Comparison of ENCODE assay signal across 8 mouse cellular contexts in genomic region chr14:51090077-51090781, GRCm38 (mm10). TPM values are rescaled to one million over a fixed set of nuclear protein-coding genes. Genes with fewer than 3 reads are reported as not detected.
A peak's percentile ranks its signal among the peaks of the same experiment; 100 is the strongest.
DNase-seq lines count a peak whose midpoint lies in the region; ATAC-seq lines count a peak whose summit lies in the region.

No protein-coding gene starts in this region.

- H3K4me2 ChIP-seq in embryonic facial prominence, embryonic 11.5 days (ENCODE audit: low read depth, low read length): peak overlapping the region; percentile 70
- peak overlapping the region; percentile 74 for H3K4me2 ChIP-seq in limb, embryonic 13.5 days (replicated peaks)
- peak overlapping the region; percentile 69 for H3K4me2 ChIP-seq in midbrain, embryonic 15.5 days

- H3K27ac ChIP-seq in embryonic facial prominence, embryonic 11.5 days (replicated peaks; ENCODE audit: low read depth, low read length): peak overlapping the region; percentile 71
- H3K27ac ChIP-seq in limb, embryonic 13.5 days: peak overlapping the region; percentile 92
- peak overlapping the region; percentile 77 for H3K27ac ChIP-seq in midbrain, embryonic 15.5 days

- no peaks in the 10 kb centered on the region for H3K4me1 ChIP-seq in embryonic facial prominence, embryonic 11.5 days (ENCODE audit: control insufficient read depth, insufficient read depth, low read length)
- H3K4me1 ChIP-seq in limb, embryonic 13.5 days: peaks cover 13% of the 10 kb centered on the region; the same call in 1 of the 2 replicates
- H3K4me1 ChIP-seq in midbrain, embryonic 15.5 days: peaks cover 14% of the 10 kb centered on the region; the same call in 1 of the 2 replicates

- H3K27me3 ChIP-seq in embryonic facial prominence, embryonic 11.5 days (ENCODE audit: control insufficient read depth, insufficient read depth, low read length): no peaks in the 10 kb centered on the region
- no peaks in the 10 kb centered on the region for H3K27me3 ChIP-seq in limb, embryonic 13.5 days
- H3K27me3 ChIP-seq in midbrain, embryonic 15.5 days (replicated peaks): peaks cover 3% of the 10 kb centered on the region; the same call in 1 of the 2 replicates

- H3K4me3 ChIP-seq in embryonic facial prominence, embryonic 11.5 days (ENCODE audit: low read depth, low read length): peak overlapping the region; percentile 64
- peak overlapping the region; percentile 70 for H3K4me3 ChIP-seq in limb, embryonic 13.5 days
- peak overlapping the region; percentile 73 for H3K4me3 ChIP-seq in midbrain, embryonic 15.5 days

- peak; percentile 32 for ATAC-seq in embryonic facial prominence, embryonic 11.5 days (replicated peaks; ENCODE audit: insufficient number of reproducible peaks, low FRiP score, low TSS enrichment, low read depth)
- peak; percentile 55; the same call in 1 of the 2 replicates for ATAC-seq in limb, embryonic 13.5 days (ENCODE audit: low FRiP score, low read depth)
- ATAC-seq in midbrain, embryonic 15.5 days (replicated peaks): peak; percentile 57

- DNase-seq in 3134 (ENCODE audit: extremely low read depth, insufficient read length, low spot score): peak; percentile 69
- DNase-seq in adrenal gland, postnatal 14 days: peak; percentile 87
- peak; percentile 91 for DNase-seq in embryonic facial prominence, embryonic 11.5 days (ENCODE audit: low spot score)
- DNase-seq in heart, adult 18-20 months: peak; percentile 86 to 94
- DNase-seq in kidney, adult 8-10 months: peak; percentile 81 to 91
- DNase-seq in spleen, postnatal 10 days (ENCODE audit: low spot score in 2 of 2): peak; percentile 83 to 84

- no peaks in the 10 kb centered on the region for H3K36me3 ChIP-seq in embryonic facial prominence, embryonic 11.5 days (replicated peaks; ENCODE audit: control insufficient read depth, insufficient read depth, low read depth, low read length)
- no peaks in the 10 kb centered on the region for H3K36me3 ChIP-seq in limb, embryonic 13.5 days
- H3K36me3 ChIP-seq in midbrain, embryonic 15.5 days (replicated peaks): no peaks in the 10 kb centered on the region

- under 1% methylated on average over 27 of the region's 27 CpGs for WGBS in embryonic facial prominence, embryonic 11.5 days
- under 1% methylated on average over 27 of the region's 27 CpGs for WGBS in limb, embryonic 13.5 days
- WGBS in midbrain, embryonic 15.5 days: under 1% methylated on average over 27 of the region's 27 CpGs

- peak overlapping the region; percentile 58 for H3K9ac ChIP-seq in embryonic facial prominence, embryonic 11.5 days (replicated peaks; ENCODE audit: low read length)
- H3K9ac ChIP-seq in limb, embryonic 13.5 days: peak overlapping the region; percentile 70
- H3K9ac ChIP-seq in midbrain, embryonic 15.5 days: peak overlapping the region; percentile 67

- H3K9me3 ChIP-seq in embryonic facial prominence, embryonic 11.5 days (replicated peaks; ENCODE audit: control insufficient read depth, low read length): no peaks in the 10 kb centered on the region
- H3K9me3 ChIP-seq in limb, embryonic 13.5 days: no peaks in the 10 kb centered on the region
- H3K9me3 ChIP-seq in midbrain, embryonic 15.5 days: no peaks in the 10 kb centered on the region

RNA-seq across cellular contexts. Expression of gene Rnase4, which starts 0.6 kb away (rescaled TPM):
- total RNA-seq in adrenal gland, postnatal 14 days (2021): 56.5 and 131 TPM in 2 replicates
- polyA plus RNA-seq in embryonic facial prominence, embryonic 11.5 days (2014; fragmentation: Nextera tagmentation; extraction: Ambion mirVana): 14.4 and 14.7 TPM in 2 replicates
- total RNA-seq in heart, adult 18-20 months (2021): 10 to 100 TPM; 43.0 to 46.9 TPM
- 30.2 and 31.4 TPM in 2 replicates for polyA plus RNA-seq in limb, embryonic 13.5 days (2015; fragmentation: Nextera tagmentation; extraction: Ambion mirVana)
- polyA plus RNA-seq in midbrain, embryonic 15.5 days (2015; fragmentation: Nextera tagmentation; extraction: Ambion mirVana): 13.9 and 15.6 TPM in 2 replicates

RNA-seq across cellular contexts. Expression of gene Ang, which starts 0.7 kb away (rescaled TPM):
- total RNA-seq in adrenal gland, postnatal 14 days (2021): 6.0 and 37.1 TPM in 2 replicates
- polyA plus RNA-seq in embryonic facial prominence, embryonic 11.5 days (2014; fragmentation: Nextera tagmentation; extraction: Ambion mirVana): 2.2 and 2.6 TPM in 2 replicates
- total RNA-seq in heart, adult 18-20 months (2021): 1 to 10 TPM; 6.1 to 6.9 TPM
- 6.7 and 7.6 TPM in 2 replicates for polyA plus RNA-seq in limb, embryonic 13.5 days (2015; fragmentation: Nextera tagmentation; extraction: Ambion mirVana)
- polyA plus RNA-seq in midbrain, embryonic 15.5 days (2015; fragmentation: Nextera tagmentation; extraction: Ambion mirVana): 4.5 and 4.8 TPM in 2 replicates

RNA-seq across cellular contexts. Expression of gene Olfr750, which starts 16.0 kb away (rescaled TPM):
- total RNA-seq in adrenal gland, postnatal 14 days (2021): not detected in 2 replicates
- not detected in 2 replicates for polyA plus RNA-seq in embryonic facial prominence, embryonic 11.5 days (2014; fragmentation: Nextera tagmentation; extraction: Ambion mirVana)
- total RNA-seq in heart, adult 18-20 months (2021): not detected
- 0.03 TPM in 1 of 2 replicates, not detected in the other for polyA plus RNA-seq in limb, embryonic 13.5 days (2015; fragmentation: Nextera tagmentation; extraction: Ambion mirVana)
- 0.08 and 0.09 TPM in 2 replicates for polyA plus RNA-seq in midbrain, embryonic 15.5 days (2015; fragmentation: Nextera tagmentation; extraction: Ambion mirVana)

RNA-seq across cellular contexts. Expression of gene Eddm3b, which starts 24.0 kb away (rescaled TPM):
- total RNA-seq in adrenal gland, postnatal 14 days (2021): not detected in 2 replicates
- not detected in 2 replicates for polyA plus RNA-seq in embryonic facial prominence, embryonic 11.5 days (2014; fragmentation: Nextera tagmentation; extraction: Ambion mirVana)
- total RNA-seq in heart, adult 18-20 months (2021): not detected
- not detected in 2 replicates for polyA plus RNA-seq in limb, embryonic 13.5 days (2015; fragmentation: Nextera tagmentation; extraction: Ambion mirVana)
- not detected in 2 replicates for polyA plus RNA-seq in midbrain, embryonic 15.5 days (2015; fragmentation: Nextera tagmentation; extraction: Ambion mirVana)

RNA-seq across cellular contexts. Expression of gene Rnase12, which starts 32.8 kb away (rescaled TPM):
- total RNA-seq in adrenal gland, postnatal 14 days (2021): not detected in 2 replicates
- not detected in 2 replicates for polyA plus RNA-seq in embryonic facial prominence, embryonic 11.5 days (2014; fragmentation: Nextera tagmentation; extraction: Ambion mirVana)
- total RNA-seq in heart, adult 18-20 months (2021): not detected
- not detected in 2 replicates for polyA plus RNA-seq in limb, embryonic 13.5 days (2015; fragmentation: Nextera tagmentation; extraction: Ambion mirVana)
- polyA plus RNA-seq in midbrain, embryonic 15.5 days (2015; fragmentation: Nextera tagmentation; extraction: Ambion mirVana): not detected in 2 replicates

Comparison
In these comparisons a context has a peak if more than half of its experiments do, and no peak if none do; other contexts are left out.
1. Peak in every context shown above with its lines: DNase-seq, ATAC-seq, H3K4me3 ChIP-seq and H3K27ac ChIP-seq.